Mouse (Mus musculus) right cerebral cortex, postnatal 25 days (tissue): ENCODE measurements at regions not wholly inside any gene's neighbourhood (a gene's known extent, or its start where the extent isn't known, plus 50 kb on each side); places are given as distances from the start of the nearest gene placed in this dataset.

ENCODE experiments used
- DNase-seq: peaks from one replicate; pipeline ENCODE4 v3.0.0; 2022

GRCm38 (mm10) chr13:44308227-44308626 lies 421.0 kb upstream of the Jarid2 start:
- no peak for DNase-seq

- no peak for DNase-seq
Measured at GRCm38 (mm10) chr13:44312237-44312636, 417.0 kb upstream of the Jarid2 start.

GRCm38 (mm10) chr13:44316747-44317446 lies 412.4 kb upstream of the Jarid2 start:
- peak; percentile 58 for DNase-seq

GRCm38 (mm10) chr13:44317596-44317995 lies 411.7 kb upstream of the Jarid2 start:
- peak; percentile 47 for DNase-seq

- DNase-seq: no peak
Measured at GRCm38 (mm10) chr13:44319101-44319500, 410.2 kb upstream of the Jarid2 start.

GRCm38 (mm10) chr13:44319511-44319910 lies 409.8 kb upstream of the Jarid2 start:
- DNase-seq: no peak

- DNase-seq: no peak
Measured at GRCm38 (mm10) chr13:44320311-44320710, 409.0 kb upstream of the Jarid2 start.

- peak; percentile 12 for DNase-seq
Measured at GRCm38 (mm10) chr13:44321009-44321596, 408.2 kb upstream of the Jarid2 start.

GRCm38 (mm10) chr13:44328416-44328815 lies 400.9 kb upstream of the Jarid2 start:
- no peak for DNase-seq

- no peak for DNase-seq
Measured at GRCm38 (mm10) chr13:44329161-44329560, 400.1 kb upstream of the Jarid2 start.

GRCm38 (mm10) chr13:44329701-44330100 lies 399.6 kb upstream of the Jarid2 start:
- no peak for DNase-seq

GRCm38 (mm10) chr13:44332716-44333240 lies 396.5 kb upstream of the Jarid2 start:
- DNase-seq: no peak

- no peak for DNase-seq
Measured at GRCm38 (mm10) chr13:44339061-44339741, 390.1 kb upstream of the Jarid2 start.

- no peak for DNase-seq
Measured at GRCm38 (mm10) chr13:44345094-44345493, 384.2 kb upstream of the Jarid2 start.

- DNase-seq: no peak
Measured at GRCm38 (mm10) chr13:44346636-44347035, 382.6 kb upstream of the Jarid2 start.

GRCm38 (mm10) chr13:44347662-44348061 lies 381.6 kb upstream of the Jarid2 start:
- no peak for DNase-seq

GRCm38 (mm10) chr13:44353899-44354298 lies 375.4 kb upstream of the Jarid2 start:
- DNase-seq: no peak

- no peak for DNase-seq
Measured at GRCm38 (mm10) chr13:44355771-44356221, 373.5 kb upstream of the Jarid2 start.

- no peak for DNase-seq
Measured at GRCm38 (mm10) chr13:44356981-44357380, 372.3 kb upstream of the Jarid2 start.

- DNase-seq: no peak
Measured at GRCm38 (mm10) chr13:44359344-44359743, 369.9 kb upstream of the Jarid2 start.

- DNase-seq: no peak
Measured at GRCm38 (mm10) chr13:44360016-44360415, 369.3 kb upstream of the Jarid2 start.

- no peak for DNase-seq
Measured at GRCm38 (mm10) chr13:44360725-44361290, 368.5 kb upstream of the Jarid2 start.

GRCm38 (mm10) chr13:44362293-44363005 lies 366.8 kb upstream of the Jarid2 start:
- no peak for DNase-seq
